Mouse (Mus musculus) heart, adult 18-20 months (tissue): Measurements from ENCODE around the gene Nobox. TPM values are rescaled to one million over a fixed set of nuclear protein-coding genes. Genes with fewer than 3 reads are reported as not detected.

Source experiments
- DNase-seq, 2 experiments: peaks; one replicate each; pipeline ENCODE4 v3.0.0; 2021 to 2022; ENCODE audit warnings: mixed read lengths in 1 of 2
- long read RNA-seq, 2 experiments: library from polyadenylated mRNA; stranded (forward); transcript quantifications; one replicate each; pipeline ENCODE4 v2.0.0; 2021
- total RNA-seq, 2 experiments: library from RNA; stranded (reverse); gene quantifications; 2 replicates each; pipeline ENCODE4 v1.2.3; 2021

The Nobox gene
- total RNA-seq, result not detected
- long read RNA-seq, experiment 1, result 0 reads
- long read RNA-seq, experiment 2, result 0 reads

- DNase-seq, result no peak
These were observed at the start of gene Nobox for GRCm38 (mm10) chr6:43309454-43309853. Gene Nobox, minus strand, starts transcription at chr6:43309554.

GRCm38 (mm10) chr6:43354562-43355241 is 45.3 kb upstream of the Nobox start:
- DNase-seq, result no peak

- no peak for DNase-seq
These were observed 44.1 kb upstream of the Nobox start for GRCm38 (mm10) chr6:43353446-43353845.

- DNase-seq, result no peak
These were observed 39.7 kb upstream of the Nobox start for GRCm38 (mm10) chr6:43349083-43349482.

- DNase-seq, result no peak
These were observed 38.3 kb upstream of the Nobox start for GRCm38 (mm10) chr6:43347637-43348036.

- DNase-seq, result no peak
These were observed 33.7 kb upstream of the Nobox start for GRCm38 (mm10) chr6:43343006-43343405.

GRCm38 (mm10) chr6:43342386-43342785 is 33.0 kb upstream of the Nobox start:
- DNase-seq, result no peak

GRCm38 (mm10) chr6:43338804-43339203 is 29.4 kb upstream of the Nobox start:
- DNase-seq, result no peak

GRCm38 (mm10) chr6:43337491-43337961 is 28.2 kb upstream of the Nobox start:
- DNase-seq, result peak; percentile 53 to 72

GRCm38 (mm10) chr6:43335619-43336234 is 26.4 kb upstream of the Nobox start:
- no peak for DNase-seq

GRCm38 (mm10) chr6:43333479-43333878 is 24.1 kb upstream of the Nobox start:
- no peak for DNase-seq

- no peak for DNase-seq
These were observed 3.8 kb upstream of the Nobox start for GRCm38 (mm10) chr6:43312961-43313656.

- DNase-seq, result no peak
These were observed 3.2 kb upstream of the Nobox start for GRCm38 (mm10) chr6:43312546-43312945.

- no peak for DNase-seq
These were observed 717 bp upstream of the Nobox start for GRCm38 (mm10) chr6:43310071-43310470.

- no peak for DNase-seq
These were observed 11.9 kb downstream of the Nobox start for GRCm38 (mm10) chr6:43297508-43297850.

GRCm38 (mm10) chr6:43296798-43297507 is 12.4 kb downstream of the Nobox start:
- DNase-seq, result peak in 1 of 2 experiments; percentile 51

- DNase-seq, result no peak
These were observed 13.4 kb downstream of the Nobox start for GRCm38 (mm10) chr6:43295908-43296307.

GRCm38 (mm10) chr6:43293175-43293574 is 16.2 kb downstream of the Nobox start:
- DNase-seq, result no peak

- peak in 1 of 2 experiments; percentile 5 for DNase-seq
These were observed 16.8 kb downstream of the Nobox start for GRCm38 (mm10) chr6:43292471-43293076.

GRCm38 (mm10) chr6:43292041-43292440 is 17.3 kb downstream of the Nobox start:
- DNase-seq, result no peak

GRCm38 (mm10) chr6:43280481-43280880 is 28.9 kb downstream of the Nobox start:
- DNase-seq, result no peak

GRCm38 (mm10) chr6:43278247-43278646 is 31.1 kb downstream of the Nobox start:
- DNase-seq, result no peak
